Mouse (Mus musculus) neural tube, embryonic 10.5 days (tissue): Measurements from ENCODE around the gene Cops9.

Experiments used
- DNase-seq: peaks from one replicate; pipeline ENCODE4 v3.0.0-alpha.2; 2017; ENCODE audit warnings: low spot score; ENCODE audit errors: extremely low spot score

Cops9 gene

GRCm38 (mm10) chr1:92607711-92608110 is 34.1 kb downstream of the Cops9 start:
- DNase-seq, result no peak

GRCm38 (mm10) chr1:92605482-92605881 is 36.3 kb downstream of the Cops9 start, which contains the start of gene Olfr1410:
Olfr1410 (plus strand) TSS chr1:92605782.
- no peak for DNase-seq

- DNase-seq, result no peak
Measured at GRCm38 (mm10) chr1:92596019-92596418, 45.8 kb downstream of the Cops9 start.

- no peak for DNase-seq
Measured at GRCm38 (mm10) chr1:92594111-92594510, 47.7 kb downstream of the Cops9 start, which contains the start of gene Olfr1411. Olfr1411 (plus strand) TSS chr1:92594411.
